Mouse (Mus musculus) NIH3T3 (cell line): ENCODE measurements around the gene Ldlrad3.

ENCODE experiments used
- DNase-seq: peaks from one replicate; pipeline ENCODE4 v3.0.0-alpha.2; 2012; ENCODE audit warnings: low read depth

Ldlrad3 gene

DNA sequence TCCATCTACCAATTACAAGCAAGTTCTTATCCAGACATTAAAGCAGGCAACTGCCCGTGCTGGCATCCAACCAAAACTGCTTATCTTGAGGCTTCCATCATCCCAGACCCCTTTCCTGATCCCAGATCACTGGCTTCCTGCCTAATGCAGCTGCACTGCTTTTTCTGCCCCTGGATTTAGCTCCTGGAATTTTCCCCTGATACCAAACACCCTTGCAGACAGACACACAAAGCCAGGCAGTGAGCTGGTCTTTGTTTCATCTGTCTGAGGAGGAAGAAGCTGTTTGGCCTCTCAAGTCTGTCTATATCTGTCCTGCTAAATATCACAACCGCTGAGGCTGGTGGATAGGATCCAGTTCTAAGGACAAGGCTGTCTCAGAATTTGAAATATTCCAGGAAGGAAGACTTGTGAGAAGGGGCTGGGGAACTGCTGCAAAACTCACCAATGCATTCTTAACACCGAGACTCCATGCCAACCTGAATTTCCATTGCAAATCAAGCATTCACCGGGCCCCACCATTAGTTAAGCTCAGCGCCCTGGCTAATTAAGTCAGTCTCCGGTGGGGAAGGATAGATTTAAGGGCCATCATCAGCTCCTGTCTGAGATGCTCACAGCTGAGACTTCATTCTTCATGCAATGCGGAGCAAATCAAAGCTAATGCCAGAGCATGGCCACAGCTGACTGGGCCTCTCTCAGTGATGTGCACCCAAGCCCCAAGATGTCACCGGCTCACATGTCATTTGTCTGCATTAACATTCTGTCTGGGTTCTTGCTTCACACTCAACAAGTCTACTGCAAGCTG is 183.0 kb downstream of the Ldlrad3 start:
- no peak for DNase-seq

DNA sequence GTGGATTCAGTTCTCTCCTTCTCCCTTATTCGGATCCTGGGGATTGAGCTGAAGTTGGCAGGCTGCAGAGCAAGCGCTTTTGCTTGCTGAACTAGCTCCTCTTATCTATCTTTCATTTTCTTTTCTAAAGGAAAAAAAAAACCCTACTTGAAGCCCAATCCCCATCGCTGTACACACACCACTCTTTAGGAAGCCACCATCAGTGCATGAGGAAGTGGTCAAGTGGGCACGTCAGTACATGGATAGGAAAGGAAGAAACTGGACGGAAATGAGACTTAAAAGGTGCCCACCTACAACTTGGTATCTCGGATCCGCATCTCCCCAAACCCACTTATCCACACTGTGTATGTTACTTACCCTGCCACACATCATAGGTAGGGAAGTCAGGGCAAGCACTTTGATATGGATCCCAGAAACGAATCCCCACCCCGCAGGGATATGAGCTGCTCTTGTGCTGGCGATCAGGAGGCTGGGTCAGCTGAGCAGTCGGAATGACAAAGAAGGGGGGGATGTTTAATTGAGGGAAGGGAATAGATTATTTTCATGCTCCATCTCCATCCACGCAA is 183.7 kb downstream of the Ldlrad3 start:
- no peak for DNase-seq

DNA sequence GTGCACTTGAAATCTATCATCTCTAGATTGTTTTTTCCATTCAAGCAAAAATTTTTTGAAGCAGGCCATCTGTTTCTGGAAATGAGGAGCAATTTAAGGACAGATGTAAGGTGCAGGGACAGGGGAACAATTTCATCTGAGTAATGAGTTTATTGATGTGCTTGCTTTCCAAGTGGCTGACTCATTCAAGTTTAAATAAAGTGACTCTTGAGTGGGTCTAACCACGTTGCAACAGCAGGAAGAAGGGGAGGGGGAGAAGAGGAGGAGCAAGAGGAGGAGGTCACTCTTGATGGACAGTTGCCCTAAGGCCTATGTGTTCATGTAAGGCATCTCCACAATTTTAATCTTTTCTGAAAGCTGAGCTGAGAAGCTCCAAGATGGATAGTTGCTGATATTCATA is 184.5 kb downstream of the Ldlrad3 start:
- peak; percentile 68 for DNase-seq

DNA sequence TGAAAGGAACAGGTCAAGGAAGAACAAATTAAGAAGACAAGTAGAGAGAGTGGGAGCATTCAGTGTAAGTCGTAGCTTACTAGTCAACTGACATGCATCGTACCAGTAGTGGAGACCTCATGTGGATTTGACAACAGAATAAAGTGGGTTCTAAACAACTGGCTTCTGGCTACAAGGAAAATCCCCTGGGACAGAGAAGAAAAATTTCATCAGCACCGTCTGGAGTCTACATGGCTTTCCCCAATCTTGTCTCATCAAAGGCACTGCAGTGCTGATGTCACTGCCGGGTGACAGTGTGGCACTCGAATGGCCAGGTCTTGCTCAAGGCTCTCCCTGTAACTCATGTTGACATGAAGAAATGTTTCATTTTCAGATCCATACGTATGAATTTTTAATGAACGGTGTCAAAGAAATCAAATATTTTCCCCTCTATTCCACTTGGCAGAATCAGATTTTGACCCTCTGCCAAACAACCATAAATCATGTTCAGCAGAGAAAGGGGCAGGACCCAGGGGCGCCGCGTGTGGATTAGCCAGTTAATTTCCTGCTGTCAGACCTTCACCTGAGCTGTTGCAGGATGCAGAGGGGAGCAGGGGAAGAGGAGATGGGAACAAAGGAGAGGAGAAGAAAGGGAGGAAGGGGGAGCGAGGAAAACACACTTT is 187.1 kb downstream of the Ldlrad3 start:
- DNase-seq: peak; percentile 70

DNA sequence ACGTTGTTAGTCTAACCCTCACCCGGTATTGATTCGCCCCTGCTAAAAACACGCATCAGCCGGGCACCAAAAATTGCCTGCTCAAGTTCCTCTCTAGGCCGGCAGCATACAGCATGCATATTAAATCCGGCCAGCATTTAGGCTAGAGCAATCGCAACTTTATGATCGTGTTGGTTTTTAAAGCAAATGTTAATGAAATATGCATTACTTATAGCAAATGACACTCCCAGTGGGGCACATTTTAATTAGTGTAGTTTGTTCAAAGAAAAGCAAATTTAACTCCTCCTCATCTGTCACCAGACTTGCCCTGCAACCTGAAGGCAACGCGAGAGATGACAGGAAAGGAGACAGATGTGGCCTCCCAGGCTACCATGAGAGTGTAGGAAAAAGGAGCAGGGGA is 189.2 kb downstream of the Ldlrad3 start:
- DNase-seq: no peak

DNA sequence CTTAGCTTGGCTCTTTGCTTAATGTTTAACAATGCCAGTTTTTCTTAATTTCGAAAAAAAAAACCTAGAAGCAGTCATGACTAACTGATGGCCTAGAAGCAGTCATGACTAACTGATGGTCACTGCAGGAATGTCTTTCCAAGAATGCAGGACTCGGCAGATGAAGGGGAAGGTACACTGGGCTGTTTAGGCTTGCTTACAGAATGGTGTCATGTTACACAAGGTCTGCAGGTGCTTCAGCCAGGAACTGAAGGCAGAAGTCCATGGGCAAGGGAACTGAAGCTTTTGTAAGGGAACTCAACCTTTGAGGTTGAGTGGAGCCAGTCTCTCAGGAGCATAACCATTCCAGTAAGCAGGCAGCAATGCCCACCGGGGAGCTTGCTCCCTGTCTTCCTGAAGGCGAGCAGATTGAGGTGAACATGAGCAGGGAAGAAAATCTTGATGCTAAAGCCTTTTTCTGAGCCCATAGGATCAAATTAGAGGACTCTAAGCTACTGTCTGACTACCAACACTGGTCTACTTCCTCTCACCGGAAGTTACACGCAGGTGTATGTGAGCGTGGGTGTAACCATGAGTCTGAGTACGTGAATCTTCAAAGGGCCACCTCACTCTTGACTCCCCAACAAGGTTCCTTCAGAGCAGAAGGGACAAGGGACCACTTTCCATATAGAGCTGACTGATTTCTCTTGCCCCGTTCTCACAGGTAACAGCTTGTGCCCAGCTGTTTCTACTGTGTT is 193.4 kb downstream of the Ldlrad3 start:
- no peak for DNase-seq

DNA sequence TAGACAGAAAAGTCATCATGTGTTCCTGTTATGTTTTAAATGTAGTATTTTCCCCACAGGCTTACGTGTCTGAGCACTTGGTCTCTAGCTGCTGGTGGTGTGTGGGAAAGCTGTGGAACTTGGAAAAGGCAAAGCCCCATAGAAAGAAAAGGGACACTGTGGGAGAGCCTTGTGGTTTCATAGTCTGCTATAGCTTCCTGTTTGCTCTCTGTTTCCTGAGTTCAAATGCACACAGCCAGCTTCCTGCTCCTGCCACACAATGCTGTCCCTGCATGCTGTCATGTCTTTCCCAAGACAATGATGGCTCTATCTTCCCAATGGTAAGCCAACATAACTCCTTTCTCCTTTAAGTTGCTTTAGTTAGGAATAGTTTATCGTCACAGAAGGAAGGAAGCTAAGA is 194.5 kb downstream of the Ldlrad3 start:
- no peak for DNase-seq

DNA sequence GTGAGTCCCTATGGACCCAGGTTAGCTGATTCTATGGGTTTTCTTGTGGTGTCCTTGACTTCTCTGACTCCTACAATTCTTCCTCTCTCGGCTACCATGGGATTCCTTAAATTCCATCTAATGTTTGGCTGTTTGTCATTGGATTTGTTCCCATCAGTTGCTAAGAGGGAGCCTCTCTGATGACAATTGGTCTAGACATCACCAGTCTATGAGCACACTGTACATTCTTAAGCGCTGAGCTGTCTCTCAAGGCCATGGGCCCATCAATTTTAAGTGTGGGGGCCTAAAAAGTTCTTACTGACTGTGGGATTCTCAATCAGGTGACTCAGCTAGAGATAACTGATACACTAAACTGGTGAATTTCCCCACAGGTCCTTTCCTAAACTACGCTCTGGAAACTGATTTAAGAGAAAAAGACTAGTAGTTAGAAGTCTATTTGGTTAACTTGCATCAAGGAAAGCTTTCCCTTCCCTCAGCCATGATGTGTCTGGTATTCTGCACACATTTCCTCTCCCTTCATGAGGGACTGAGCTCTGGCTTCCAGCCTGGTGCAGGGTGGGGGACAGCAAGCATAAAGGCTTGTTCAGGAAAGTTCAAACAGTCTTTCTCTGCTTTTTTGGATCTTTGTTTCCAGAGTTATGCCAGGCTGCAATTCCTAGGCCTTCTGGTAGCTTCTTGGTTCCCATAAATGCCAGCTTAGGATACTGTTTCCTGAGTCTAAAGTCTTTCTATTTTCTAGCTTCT is 199.7 kb downstream of the Ldlrad3 start:
- DNase-seq: peak; percentile 77

DNA sequence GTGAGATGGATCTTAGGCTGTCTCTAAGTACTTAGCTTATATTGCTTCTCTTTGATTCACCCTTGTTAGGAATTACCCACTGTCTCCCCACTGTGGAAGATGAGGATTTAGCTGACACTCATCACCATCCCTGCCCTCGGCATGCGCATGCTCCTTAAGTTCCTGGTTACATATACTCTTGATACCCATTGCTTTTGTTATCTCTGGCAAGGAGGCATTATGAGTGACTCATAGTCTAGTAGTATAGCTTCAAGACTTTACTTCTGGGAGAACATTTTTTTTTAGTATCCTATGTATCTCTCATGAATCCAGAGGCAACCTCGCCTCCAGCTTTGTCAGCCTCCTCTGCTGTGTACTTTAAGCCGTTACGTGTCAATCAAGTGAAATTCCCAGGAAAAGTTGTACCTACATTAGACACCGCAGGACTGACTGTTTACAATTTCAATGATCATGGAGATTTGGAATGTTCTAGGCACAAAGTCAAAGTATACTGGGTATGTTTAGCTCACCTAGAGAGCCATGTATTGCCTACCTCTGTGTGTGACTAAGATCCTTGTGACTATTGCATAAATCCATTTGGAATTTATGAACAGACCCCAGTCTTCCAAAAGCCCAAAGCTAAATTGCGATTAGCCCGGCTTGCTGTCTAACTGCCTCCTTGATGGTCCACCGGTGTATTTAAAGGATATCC is 202.2 kb downstream of the Ldlrad3 start:
- peak; percentile 83 for DNase-seq

DNA sequence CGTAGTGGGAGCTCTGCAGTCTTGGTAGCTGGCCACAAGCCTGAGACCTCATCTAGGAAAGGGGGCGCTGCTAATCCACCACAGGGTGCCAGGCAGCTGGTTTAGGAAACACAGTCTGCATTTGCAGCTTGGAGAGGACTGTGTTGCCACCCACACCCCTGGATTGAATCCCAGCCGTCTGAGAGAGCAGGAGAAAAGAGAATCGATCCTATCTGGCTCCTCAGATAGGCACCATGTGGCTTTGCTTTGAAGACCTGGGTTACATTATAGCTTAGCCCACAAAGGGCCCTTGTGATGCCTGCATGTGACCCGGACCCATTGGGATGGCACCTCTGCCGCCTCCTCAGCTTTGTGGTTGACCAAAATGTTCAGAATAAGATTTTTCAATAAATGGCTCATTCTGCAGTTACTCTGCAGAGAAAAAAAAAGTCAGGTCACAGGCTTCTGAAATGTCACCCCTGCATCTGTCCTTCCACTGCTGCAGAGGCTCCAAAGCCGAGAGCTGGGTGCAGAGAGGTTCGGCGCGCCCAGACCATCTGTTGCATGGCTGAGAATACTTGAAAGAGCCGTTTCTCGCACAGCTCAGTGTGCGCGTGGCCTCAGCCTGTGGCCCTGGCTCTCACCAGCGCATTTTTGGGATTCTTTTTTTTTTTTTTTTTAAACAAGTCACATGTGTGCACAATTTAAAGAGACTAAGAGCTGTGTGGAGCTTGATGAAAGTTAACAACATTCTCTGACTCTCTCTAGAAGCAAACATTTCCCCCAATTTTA is 202.9 kb downstream of the Ldlrad3 start:
- peak; percentile 78 for DNase-seq

DNA sequence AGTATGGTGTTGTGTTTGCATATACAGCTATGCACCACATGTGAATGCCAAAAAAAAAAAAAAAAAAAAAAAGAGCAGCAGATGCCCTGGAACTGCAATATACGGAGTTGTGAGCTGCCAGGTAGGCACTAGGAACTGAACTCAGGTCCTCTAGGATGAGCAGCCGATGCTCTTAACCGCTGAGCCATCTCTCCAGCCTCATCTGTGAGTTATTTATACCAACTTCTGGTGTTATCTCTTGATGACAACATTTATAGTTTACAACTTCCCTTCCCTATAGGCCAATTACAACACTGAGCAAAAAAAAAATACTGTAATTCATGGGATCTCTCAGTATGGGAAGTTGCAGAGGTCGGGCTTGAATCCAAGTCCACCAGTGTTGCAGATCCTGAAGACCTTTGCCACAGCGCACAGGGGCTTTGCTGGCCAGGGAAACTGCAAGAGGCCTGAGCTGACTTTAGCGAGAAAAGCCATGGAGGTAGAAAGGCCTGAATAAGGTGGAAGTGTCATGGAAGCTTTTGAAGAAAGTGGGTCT is 204.2 kb downstream of the Ldlrad3 start:
- peak; percentile 33 for DNase-seq

DNA sequence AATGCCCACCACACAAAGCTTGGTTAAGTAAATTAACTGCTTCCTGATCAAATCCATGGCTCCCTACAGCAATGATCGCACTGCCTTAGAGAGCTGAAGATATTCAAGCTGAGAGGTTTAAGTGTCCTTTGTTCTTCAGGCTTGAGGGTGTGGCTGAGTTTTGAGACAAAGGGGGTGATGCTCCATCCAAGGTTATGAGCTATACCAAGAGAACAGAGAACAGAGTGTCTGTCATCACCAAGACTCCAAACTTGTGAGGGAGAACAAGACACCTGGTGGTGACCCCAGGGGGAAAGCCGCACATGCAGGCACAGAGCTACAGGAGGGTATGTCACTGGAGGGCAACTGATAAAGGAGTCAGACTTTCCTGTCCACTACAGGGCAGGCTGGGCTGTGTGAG is 205.0 kb downstream of the Ldlrad3 start:
- DNase-seq: no peak

DNA sequence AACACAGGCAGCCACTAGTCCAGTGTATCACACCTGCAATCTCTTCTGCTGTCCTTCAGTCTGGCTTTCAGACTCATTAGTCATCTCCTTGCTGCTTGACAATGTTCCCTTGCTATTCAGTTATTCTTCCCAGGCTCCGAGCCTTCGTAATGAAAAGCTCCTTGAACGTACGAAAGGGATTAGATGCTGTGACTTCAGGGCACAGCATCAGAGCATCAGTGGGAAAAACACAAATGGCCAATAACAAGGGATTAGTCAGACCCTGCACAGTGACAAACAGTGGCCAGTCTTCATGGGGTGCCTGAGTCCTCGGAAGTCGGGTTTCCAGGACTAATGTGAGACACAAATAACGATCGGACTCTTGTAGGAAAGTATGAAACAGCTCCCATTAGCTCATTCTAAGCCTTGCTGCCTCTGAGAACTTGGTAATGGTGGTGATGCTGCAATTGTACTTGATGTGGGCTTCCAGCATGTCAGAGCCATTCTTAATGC is 205.7 kb downstream of the Ldlrad3 start:
- no peak for DNase-seq

DNA sequence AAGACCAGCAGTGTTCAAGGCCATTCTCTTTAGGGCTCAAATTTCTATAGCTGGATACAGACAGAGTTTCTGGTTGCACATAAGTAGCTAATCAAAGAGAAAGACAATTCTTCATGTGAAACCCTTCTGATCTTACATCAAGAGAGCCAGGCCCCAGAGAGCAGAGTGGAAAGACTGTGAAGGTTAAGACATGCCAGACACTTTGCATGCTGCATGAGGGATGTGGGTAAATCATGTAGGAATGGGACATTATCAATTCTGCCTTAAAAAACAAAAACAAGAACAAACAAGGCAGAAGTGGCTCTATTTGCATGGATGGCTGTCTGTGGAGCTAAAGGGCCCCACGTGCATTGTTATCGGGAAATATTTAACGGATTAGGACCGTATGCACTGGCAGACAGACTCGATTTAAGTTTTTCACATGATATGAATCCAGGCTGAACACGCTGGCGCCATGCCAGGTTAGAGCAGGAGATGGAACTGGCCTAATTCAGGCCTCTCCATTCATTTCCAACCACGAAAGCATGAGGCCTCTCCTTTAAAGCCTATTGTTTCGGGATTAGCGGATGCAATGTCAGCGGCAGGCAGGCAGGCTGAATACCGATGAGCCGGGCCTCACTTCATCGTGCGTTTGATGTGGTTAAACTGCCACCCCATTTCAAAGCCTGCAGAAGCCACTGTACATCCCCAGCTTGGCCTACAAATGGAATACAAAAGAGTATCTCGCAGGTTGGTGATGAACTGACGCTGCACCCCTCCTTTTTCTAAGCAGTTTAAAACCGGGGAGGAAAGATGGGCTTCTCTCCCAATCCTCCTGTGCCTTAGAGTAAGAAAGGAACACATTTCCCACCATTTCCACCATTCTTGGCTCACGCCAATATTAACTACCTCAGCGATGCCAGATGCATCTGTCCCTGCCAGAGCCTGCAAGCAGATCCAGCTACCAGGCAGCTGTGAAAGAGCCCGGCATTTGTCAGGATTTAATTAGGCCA is 207.4 kb downstream of the Ldlrad3 start:
- DNase-seq: peak; percentile 34

DNA sequence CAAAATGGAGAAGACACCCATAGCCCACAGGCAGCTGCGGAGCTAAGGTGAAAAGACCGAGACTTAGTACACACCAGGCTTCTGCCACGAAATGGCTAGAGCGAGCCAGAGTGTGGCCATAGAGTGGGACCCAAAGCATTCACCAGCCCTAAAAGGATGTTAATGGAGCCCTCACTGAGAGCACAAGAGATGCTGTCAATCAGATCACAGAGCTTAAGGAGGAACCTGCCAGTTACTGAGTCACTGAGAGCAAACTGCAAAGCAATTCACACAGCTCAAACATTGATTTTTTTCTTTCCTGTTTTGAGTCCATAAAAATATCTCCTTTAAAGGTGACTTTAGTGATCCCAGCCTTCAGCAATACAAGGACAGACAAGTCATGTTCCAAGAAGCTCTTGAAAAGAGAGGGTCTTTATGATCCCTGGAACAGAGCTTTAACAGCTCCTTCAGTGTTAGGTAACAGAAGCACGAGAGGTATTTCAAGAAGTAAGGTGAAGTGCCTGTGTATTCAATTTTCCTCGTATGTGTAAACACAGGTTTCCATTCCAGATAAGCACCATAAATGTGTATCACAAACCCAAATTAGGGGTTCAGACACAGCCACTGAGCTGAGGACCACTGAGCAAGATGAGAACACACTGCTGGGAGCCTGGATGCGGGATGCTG is 209.7 kb downstream of the Ldlrad3 start:
- no peak for DNase-seq

DNA sequence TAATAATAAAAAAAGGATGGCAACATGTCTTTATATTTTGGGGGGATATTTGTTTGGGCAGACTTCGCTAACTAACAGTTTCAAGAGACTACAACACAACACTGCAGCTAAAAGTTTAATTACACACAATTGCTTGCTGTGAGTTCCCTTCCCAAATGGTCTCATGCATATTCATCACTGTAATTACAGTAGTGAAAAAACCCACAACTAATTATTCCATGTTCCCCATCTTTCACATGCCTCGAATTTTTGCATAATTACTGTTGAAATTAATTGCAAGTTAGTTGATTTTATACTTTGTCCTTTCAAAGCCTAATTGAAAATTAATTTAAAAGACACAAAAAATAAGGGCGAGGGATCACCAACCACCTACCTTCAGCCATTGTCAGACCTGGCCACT is 212.4 kb downstream of the Ldlrad3 start:
- DNase-seq: no peak

DNA sequence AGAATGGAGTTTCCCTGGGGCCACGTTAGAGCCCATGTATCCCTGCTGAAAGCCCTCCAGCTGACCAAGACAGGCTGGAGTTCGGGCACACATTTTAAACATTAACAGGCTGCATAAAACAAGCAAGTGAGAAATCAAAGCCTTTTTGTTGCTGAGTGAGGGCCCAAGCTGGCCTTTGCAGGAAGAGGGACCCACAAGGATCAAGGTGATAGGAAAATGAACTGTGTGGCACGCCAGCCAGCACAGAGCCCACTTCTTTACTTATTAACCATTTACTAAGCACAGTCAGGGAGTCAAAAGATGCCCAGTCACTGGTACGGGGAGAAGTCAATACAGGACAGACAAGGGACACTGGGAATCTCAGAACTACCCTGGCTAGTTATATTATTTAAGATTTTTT is 218.6 kb downstream of the Ldlrad3 start:
- no peak for DNase-seq

DNA sequence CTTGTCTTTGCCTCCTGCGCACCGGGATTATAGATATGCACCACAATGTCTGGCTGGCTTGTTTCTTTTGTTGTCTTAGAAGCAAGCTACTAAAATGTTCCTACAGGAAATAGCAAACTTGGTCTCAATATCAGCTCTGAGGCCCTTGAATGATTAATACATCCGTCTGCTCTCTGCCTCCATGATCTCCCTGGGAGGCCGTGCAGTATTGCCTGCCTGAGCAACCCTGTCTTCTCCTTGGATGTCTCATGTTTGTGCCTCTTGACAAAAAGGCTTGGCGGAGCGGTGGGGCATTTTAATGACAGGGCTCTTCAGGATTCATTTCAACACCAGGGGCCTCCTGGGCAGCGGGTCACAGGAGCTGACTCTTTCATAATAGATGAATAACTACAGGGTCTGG is 219.0 kb downstream of the Ldlrad3 start:
- DNase-seq: no peak
